Mouse (Mus musculus): ENCODE data around the gene Capn7. TPM values are rescaled to one million over a fixed set of nuclear protein-coding genes. Genes with fewer than 3 reads are reported as not detected.

Capn7 gene
- total and polyA plus RNA-seq, 3 experiments: 23.2 to 83.7 (median 30.0) TPM

DNA sequence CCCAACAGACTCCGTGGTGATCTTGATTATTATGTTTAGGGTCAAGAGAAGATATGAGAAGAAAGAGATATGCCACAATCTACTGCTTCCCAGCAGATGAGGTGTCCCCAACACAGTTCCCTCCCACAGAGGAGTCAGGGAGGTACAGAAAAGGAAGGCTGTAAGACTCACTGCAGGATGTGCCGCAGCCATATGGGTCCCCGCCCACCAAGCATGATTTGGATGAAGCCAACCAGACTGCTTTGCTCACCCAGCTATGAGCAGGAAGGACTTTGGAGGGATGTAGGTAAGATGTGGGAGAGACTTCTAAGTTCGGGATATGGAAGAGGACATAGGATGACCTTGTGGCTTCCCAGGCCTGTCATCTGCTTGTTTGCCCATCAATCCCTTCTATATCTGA, 74.3 kb downstream of the Capn7 start:
- TF ChIP-seq GABPA (IDR thresholded peaks at IDR 0.05; ENCODE audit: low read depth, low read length) (no peak), TBP (IDR thresholded peaks at IDR 0.05; ENCODE audit: low read depth, low read length) (no peak)
- Histone ChIP-seq H3K79me2 (ENCODE audit: control insufficient read depth, insufficient read depth, low read length, poor library complexity) (no peaks in the 10 kb centered on the region), H3K27me3 (ENCODE audit: control insufficient read depth in 1 of 2, insufficient read depth in 2 of 2, low read length in 2 of 2) (no peaks in the 10 kb centered on the region), H3K27ac (ENCODE audit: control insufficient read depth, low read depth, low read length) (no peak overlapping the region), H3K9me3 (replicated peaks; ENCODE audit: insufficient read depth, low read length) (no peaks in the 10 kb centered on the region), H3K36me3 (ENCODE audit: control insufficient read depth in 1 of 2, insufficient read depth in 2 of 2, low read length in 2 of 2) (no peaks in the 10 kb centered on the region), H3K4me3 (ENCODE audit: control insufficient read depth in 1 of 2, insufficient read depth in 1 of 2, low read depth in 2 of 2, low read length in 2 of 2) (no peak overlapping the region), H3K4me1 (ENCODE audit: control insufficient read depth in 1 of 2, insufficient read depth in 2 of 2, low read length in 2 of 2) (no peaks in the 10 kb centered on the region; a peak in 1 of 4 replicates), H3K9ac (ENCODE audit: control insufficient read depth, low read depth, low read length, poor library complexity, severe bottlenecking) (no peak overlapping the region)
- no peak for DNase-seq (ENCODE audit: low read depth, low spot score)

DNA sequence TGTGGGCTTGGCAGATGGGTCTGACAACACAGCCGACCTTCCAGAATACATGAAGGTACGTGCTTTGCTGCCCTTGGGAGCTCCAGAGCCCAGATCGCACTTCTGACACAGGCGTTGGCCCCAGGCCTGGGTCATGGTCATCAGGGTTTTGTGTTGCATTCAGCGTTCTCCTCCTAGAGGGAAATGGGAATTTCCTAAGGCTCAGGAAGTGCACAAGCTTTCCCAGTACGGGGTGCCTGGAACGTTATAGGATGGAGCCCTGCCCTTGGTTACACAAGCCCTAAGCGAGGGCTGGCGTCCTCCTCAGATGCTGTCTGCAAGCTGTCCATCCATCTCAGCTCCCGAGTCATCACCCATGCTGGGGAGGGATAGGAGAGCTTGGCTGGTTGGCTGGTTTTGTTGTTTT, 76.2 kb downstream of the Capn7 start:
- no peak overlapping the region for H3K9ac ChIP-seq (ENCODE audit: control insufficient read depth, low read depth, low read length, poor library complexity, severe bottlenecking)
- no peaks in the 10 kb centered on the region for H3K27me3 ChIP-seq (ENCODE audit: control insufficient read depth in 1 of 2, insufficient read depth in 2 of 2, low read length in 2 of 2)
- no peak overlapping the region for H3K27ac ChIP-seq (ENCODE audit: control insufficient read depth, low read depth, low read length)
- H3K4me1 ChIP-seq (ENCODE audit: control insufficient read depth in 1 of 2, insufficient read depth in 2 of 2, low read length in 2 of 2): no peaks in the 10 kb centered on the region; a peak in 1 of 4 replicates
- H3K79me2 ChIP-seq (ENCODE audit: control insufficient read depth, insufficient read depth, low read length, poor library complexity): no peaks in the 10 kb centered on the region
- TF ChIP-seq RAD21 (IDR thresholded peaks at IDR 0.05; ENCODE audit: low read depth, low read length) (no peak), MYB (IDR thresholded peaks at IDR 0.05; ENCODE audit: low read depth, low read length) (no peak), MXI1 (IDR thresholded peaks at IDR 0.05; ENCODE audit: low read depth, low read length) (no peak), HCFC1 (IDR thresholded peaks at IDR 0.05; ENCODE audit: low read depth, low read length) (no peak), POLR2A (IDR thresholded peaks at IDR 0.05; ENCODE audit: control insufficient read depth in 1 of 2, insufficient read depth in 1 of 2, low read depth in 1 of 2, low read length in 2 of 2, poor library complexity in 1 of 2) (no peak), ZKSCAN1 (IDR thresholded peaks at IDR 0.05; ENCODE audit: low read depth, low read length) (no peak), POLR2AphosphoS5 (IDR thresholded peaks at IDR 0.05; ENCODE audit: borderline replicate concordance, low read depth, low read length) (no peak), TBP (IDR thresholded peaks at IDR 0.05; ENCODE audit: low read depth, low read length) (no peak), NELFE (IDR thresholded peaks at IDR 0.05; ENCODE audit: low read depth, low read length) (no peak), MAX (IDR thresholded peaks at IDR 0.05; ENCODE audit: low read length) (no peak), E2F4 (IDR thresholded peaks at IDR 0.05; ENCODE audit: borderline replicate concordance, low read depth, low read length) (no peak), TCF12 (IDR thresholded peaks at IDR 0.05; ENCODE audit: low read depth, low read length) (no peak), POLR2AphosphoS2 (IDR thresholded peaks at IDR 0.05; ENCODE audit: low read length) (no peak), USF1 (IDR thresholded peaks at IDR 0.05; ENCODE audit: low read depth, low read length) (no peak), JUND (IDR thresholded peaks at IDR 0.05; ENCODE audit: low read depth, low read length) (no peak)
- no peaks in the 10 kb centered on the region for H3K9me3 ChIP-seq (replicated peaks; ENCODE audit: insufficient read depth, low read length)
- no peaks in the 10 kb centered on the region for H3K36me3 ChIP-seq (ENCODE audit: control insufficient read depth in 1 of 2, insufficient read depth in 2 of 2, low read length in 2 of 2)
- H3K4me3 ChIP-seq (ENCODE audit: control insufficient read depth in 1 of 2, insufficient read depth in 1 of 2, low read depth in 2 of 2, low read length in 2 of 2): no peak overlapping the region
- DNase-seq (ENCODE audit: low read depth, low spot score): no peak

Measured in MEL (cell line).